Mouse (Mus musculus) embryonic facial prominence, embryonic 10.5 days (tissue): ENCODE data around the gene Eps8l2. TPM values are rescaled to one million over a fixed set of nuclear protein-coding genes. Genes with fewer than 3 reads are reported as not detected.
A peak's percentile ranks its signal among the peaks of the same experiment; 100 is the strongest.

ENCODE experiments used
- DNase-seq: peaks from one replicate; pipeline ENCODE4 v3.0.0-alpha.2; 2017; ENCODE audit warnings: low spot score
- H3K27ac ChIP-seq: fragments of 300-500 bp; sonication (generic); replicated peaks from 2 replicates; pipeline ENCODE4 v1.5.1; 2016; ENCODE audit warnings: mild to moderate bottlenecking
- H3K27me3 ChIP-seq: fragments of 300-500 bp; sonication (generic); replicated peaks from 2 replicates; pipeline ENCODE4 v1.6.1; 2016; ENCODE audit warnings: low read depth, mild to moderate bottlenecking; ENCODE audit not compliant: poor library complexity, severe bottlenecking
- H3K36me3 ChIP-seq: fragments of 300-500 bp; sonication (generic); replicated peaks from 2 replicates; pipeline ENCODE4 v1.6.1; 2016; ENCODE audit warnings: mild to moderate bottlenecking, moderate library complexity
- H3K4me1 ChIP-seq: fragments of 300-500 bp; sonication (generic); 2 replicates; pipeline ENCODE4 v1.6.1; 2016
- H3K4me3 ChIP-seq: fragments of 300-500 bp; sonication (generic); 2 replicates; pipeline ENCODE4 v1.5.1; 2016; ENCODE audit warnings: mild to moderate bottlenecking, moderate library complexity
- H3K9me3 ChIP-seq: fragments of 300-500 bp; sonication (generic); 2 replicates; pipeline ENCODE4 v1.6.1; 2016; ENCODE audit warnings: mild to moderate bottlenecking
- WGBS: fragments of 180-500 bp; shearing (Covaris S2); methylation state at CpG from one replicate; pipeline ENCODE4 v1.1.7; 2016; 5-methylcytosine and 5-hydroxymethylcytosine counted together
- polyA plus RNA-seq: library from polyadenylated mRNA; unstranded; fragments of >200 nt; fragmentation: Nextera tagmentation; extraction: Ambion mirVana; gene quantifications from 2 replicates; pipeline ENCODE4 v1.2.1, GENCODE M21; 2016

Eps8l2 gene
- 12.1 and 13.0 TPM in 2 replicates for polyA plus RNA-seq

DNA sequence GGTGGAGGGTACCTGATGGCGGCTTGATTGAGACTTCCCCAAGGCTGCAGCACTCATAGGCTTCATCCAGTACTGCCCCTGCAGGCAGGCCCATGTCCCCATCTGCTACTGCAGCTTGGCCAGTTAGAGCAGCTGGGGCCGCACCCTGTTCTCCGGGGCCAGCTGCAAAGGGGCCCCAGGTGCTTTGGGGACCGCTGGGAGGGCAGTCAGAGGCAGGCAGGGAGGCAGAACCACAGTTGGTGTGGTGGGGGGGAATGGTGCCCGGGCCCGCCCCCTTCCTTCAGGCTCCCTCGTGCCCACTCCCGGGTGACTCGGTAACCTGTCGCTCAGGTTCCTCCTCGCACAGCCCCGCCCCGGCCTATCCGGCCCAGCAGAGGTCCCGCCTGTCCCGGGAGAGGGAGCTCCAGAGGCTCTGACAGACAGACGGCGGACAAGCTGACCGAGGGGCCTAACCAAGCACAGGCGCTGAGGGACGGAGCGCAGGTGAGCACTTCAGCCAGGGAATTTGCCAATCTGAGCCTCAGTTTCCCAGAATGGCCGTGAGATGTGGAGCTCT lies at the start of gene Eps8l2:
Gene Eps8l2, plus strand, starts transcription at position 305 of the 556 bp plus-strand sequence.
- 5% methylated on average over 23 of the region's 23 CpGs for WGBS
- peaks cover 41% of the 10 kb centered on the region for H3K4me1 ChIP-seq
- no peaks in the 10 kb centered on the region for H3K9me3 ChIP-seq
- peaks cover 26% of the 10 kb centered on the region for H3K36me3 ChIP-seq
- peak within 1 kb of the TSS; percentile 50 for H3K4me3 ChIP-seq
- peak within 1 kb of the TSS; percentile 45 for H3K27ac ChIP-seq
- H3K27me3 ChIP-seq: peaks cover 45% of the 10 kb centered on the region
- DNase-seq: peak; percentile 62

DNA sequence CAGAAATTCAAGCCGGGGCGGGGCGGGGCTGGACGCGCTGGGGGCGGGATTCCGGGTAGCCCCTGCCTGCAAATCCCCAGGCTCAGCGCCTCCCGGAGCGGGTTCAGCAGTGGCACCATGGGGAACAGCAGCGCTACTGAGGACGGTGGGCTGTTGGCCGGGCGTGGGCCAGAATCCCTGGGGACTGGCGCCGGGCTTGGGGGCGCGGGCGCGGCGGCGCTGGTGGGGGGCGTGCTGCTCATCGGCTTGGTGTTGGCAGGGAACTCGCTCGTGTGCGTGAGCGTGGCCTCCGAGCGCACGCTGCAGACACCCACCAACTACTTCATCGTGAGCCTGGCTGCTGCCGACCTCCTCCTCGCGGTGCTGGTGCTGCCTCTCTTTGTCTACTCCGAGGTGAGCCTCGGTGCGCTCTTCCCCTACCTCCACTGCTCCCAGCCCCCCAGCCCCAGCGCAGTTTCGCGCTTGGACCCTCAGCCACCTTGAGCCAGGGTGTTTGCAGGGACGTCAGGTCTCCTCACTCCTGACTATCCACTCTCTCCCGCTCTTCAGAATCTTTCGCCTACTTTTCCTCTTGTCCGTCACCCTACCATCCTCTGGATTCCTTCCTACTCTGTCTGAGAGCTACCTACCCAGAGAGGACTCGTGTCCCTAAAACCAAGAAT lies 46.6 kb upstream of the Eps8l2 start, which contains the start of gene Drd4:
Gene Drd4, plus strand, starts transcription at position 86 of the 662 bp plus-strand sequence.
- Histone ChIP-seq H3K9me3 (no peaks in the 10 kb centered on the region), H3K4me1 (peaks cover 36% of the 10 kb centered on the region), H3K4me3 (peak within 1 kb of the TSS; percentile 70), H3K36me3 (peaks cover 15% of the 10 kb centered on the region), H3K27me3 (peaks cover 77% of the 10 kb centered on the region), H3K27ac (peak within 1 kb of the TSS; percentile 77)
- DNase-seq: peak; percentile 84
- 1% methylated on average over 46 of the region's 46 CpGs for WGBS

DNA sequence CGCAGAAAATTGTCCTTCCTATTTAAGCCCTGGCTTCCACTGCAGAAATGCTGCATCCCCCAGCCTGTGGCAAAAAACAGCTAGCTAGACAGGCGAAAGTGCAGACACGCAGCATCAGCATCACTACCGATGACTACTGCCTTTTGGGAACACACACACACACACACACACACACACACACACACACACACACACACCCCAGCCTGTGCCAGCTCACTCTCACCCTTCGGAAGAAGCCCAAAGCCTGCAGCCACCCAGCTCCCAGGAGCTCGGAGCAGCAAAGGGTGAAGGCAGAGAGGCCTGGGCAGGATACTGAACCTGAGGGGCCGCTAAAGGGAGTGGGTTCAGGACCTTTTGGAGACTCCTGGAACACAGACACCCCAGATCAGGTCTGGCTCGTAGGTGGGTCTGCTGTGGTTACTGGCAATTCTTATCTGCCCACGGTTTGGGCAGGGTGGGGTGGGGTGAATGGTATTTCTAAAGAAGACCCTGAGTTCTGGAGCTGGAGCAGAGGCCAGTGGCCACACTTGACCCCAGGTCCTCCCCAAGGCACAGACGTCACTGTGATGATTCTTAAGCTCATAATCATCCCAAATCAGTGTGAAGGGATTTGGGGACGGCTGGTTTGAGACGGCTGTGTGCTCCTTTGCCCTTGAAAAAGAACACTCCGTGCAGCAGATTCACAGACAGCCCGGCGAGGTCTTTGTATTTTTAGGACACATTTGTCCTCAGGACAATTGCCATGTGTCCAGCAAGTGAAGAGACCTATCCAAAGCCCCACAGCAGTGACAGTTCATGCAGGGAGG lies 45.9 kb upstream of the Eps8l2 start:
- WGBS: 28% methylated on average over 15 of the region's 15 CpGs
- Histone ChIP-seq H3K27me3 (peaks cover 77% of the 10 kb centered on the region), H3K4me1 (peaks cover 36% of the 10 kb centered on the region), H3K36me3 (peaks cover 22% of the 10 kb centered on the region), H3K4me3 (peak overlapping the region; percentile 70), H3K9me3 (no peaks in the 10 kb centered on the region), H3K27ac (peak overlapping the region; percentile 77; the same call in 1 of the 2 replicates)
- DNase-seq: peak; percentile 42

DNA sequence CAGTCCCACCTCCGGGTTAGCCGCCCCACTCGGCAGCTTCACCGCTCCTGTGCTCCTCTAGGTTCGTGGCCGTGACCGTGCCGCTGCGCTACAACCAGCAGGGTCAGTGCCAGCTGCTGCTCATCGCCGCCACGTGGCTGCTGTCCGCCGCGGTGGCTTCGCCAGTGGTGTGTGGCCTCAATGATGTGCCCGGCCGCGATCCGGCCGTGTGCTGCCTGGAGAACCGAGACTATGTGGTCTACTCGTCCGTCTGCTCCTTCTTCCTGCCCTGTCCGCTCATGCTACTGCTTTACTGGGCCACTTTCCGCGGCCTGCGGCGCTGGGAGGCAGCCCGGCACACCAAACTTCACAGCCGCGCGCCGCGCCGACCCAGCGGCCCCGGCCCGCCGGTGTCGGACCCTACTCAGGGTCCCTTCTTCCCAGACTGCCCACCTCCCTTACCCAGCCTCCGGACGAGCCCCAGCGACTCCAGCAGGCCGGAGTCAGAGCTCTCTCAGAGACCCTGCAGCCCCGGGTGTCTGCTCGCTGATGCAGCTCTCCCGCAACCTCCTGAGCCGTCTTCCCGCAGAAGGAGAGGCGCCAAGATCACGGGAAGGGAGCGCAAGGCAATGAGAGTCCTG lies 44.7 kb upstream of the Eps8l2 start:
- under 1% methylated on average over 53 of the region's 53 CpGs for WGBS
- Histone ChIP-seq H3K4me1 (peaks cover 36% of the 10 kb centered on the region), H3K36me3 (peaks cover 31% of the 10 kb centered on the region), H3K27me3 (peaks cover 75% of the 10 kb centered on the region), H3K4me3 (peak overlapping the region; percentile 70), H3K9me3 (no peaks in the 10 kb centered on the region), H3K27ac (peak overlapping the region; percentile 31)
- peak; percentile 71 for DNase-seq

DNA sequence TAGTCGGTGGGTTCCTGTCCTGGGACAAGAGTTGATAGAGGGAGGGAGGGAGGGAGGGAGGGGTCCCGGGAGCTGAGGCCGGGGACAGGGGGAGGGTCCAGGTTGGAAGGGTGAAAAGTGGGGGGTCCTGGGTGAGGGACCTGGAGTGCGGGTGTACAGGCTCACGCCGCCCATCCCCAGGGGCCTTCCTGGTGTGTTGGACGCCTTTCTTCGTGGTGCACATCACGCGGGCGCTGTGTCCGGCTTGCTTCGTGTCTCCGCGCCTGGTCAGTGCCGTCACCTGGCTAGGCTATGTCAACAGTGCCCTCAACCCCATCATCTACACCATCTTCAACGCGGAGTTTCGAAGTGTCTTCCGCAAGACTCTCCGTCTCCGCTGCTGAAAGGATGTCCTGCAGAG lies 44.2 kb upstream of the Eps8l2 start:
- 5% methylated on average over 22 of the region's 22 CpGs for WGBS
- no peak overlapping the region for H3K27ac ChIP-seq
- no peak for DNase-seq
- peak overlapping the region; percentile 70 for H3K4me3 ChIP-seq
- H3K9me3 ChIP-seq: no peaks in the 10 kb centered on the region
- H3K36me3 ChIP-seq: peaks cover 37% of the 10 kb centered on the region
- H3K4me1 ChIP-seq: peaks cover 36% of the 10 kb centered on the region
- peaks cover 72% of the 10 kb centered on the region for H3K27me3 ChIP-seq

DNA sequence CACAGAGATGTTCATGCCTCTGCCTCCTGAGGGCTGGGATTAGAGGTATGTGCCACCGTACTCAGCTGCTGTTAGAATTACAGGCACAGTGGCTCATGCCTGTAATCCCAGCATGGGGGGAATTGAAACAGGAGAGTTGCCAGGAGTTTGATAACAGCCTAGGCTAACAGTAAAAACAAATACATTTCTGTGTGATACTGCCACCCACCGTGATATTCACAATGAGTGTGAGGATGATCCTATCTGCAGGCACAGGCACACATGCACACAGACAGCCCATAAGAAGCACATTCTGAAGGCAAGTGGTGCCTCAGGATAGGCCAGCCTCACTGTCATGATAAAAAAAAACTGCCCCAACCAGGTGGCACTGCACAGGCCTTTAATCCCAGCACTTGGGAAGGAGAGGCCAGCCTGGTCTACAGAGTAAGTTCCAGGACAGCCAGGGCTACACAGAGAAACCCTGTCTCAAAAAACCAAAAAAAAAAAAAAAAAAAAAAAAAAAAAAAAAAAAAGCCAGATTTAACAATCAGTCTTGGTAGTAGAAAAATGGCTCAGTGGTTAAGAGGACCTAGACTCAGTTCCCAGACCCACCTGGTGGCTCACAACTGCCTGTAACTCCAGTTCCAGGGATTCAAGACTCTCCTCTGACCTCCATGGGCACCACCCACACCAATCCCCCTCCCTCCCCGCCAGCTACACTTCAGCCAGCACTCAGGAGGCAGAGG lies 40.6 kb upstream of the Eps8l2 start:
- WGBS: 91% methylated on average over 3 of the region's 3 CpGs
- Histone ChIP-seq H3K27me3 (peaks cover 36% of the 10 kb centered on the region), H3K4me3 (no peak overlapping the region), H3K36me3 (peaks cover 73% of the 10 kb centered on the region), H3K4me1 (peaks cover 18% of the 10 kb centered on the region), H3K9me3 (no peaks in the 10 kb centered on the region), H3K27ac (no peak overlapping the region)
- no peak for DNase-seq

DNA sequence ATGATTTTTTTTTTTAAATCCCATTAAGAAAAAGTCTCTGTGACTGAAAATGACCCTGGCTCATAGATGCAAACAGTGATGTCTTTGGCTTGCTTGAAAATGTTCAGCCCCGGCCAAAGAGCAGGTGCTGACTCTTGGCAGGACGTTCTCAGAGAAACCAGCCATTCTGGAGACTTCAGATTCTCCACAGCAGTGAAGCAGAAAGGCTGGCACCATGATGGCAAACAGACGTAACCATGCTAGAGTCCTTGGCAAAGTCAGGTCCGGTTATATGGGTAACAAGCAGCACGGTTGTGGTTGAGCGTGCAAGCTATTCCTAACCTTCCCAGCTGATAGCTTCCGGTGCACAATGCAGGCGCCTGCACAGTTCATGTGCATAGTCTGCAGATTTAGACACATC lies 39.5 kb upstream of the Eps8l2 start:
- H3K27ac ChIP-seq: no peak overlapping the region
- WGBS: 92% methylated on average over 8 of the region's 8 CpGs
- no peak for DNase-seq
- H3K4me3 ChIP-seq: no peak overlapping the region
- peaks cover 84% of the 10 kb centered on the region for H3K36me3 ChIP-seq
- H3K4me1 ChIP-seq: peaks cover 7% of the 10 kb centered on the region
- no peaks in the 10 kb centered on the region for H3K9me3 ChIP-seq
- H3K27me3 ChIP-seq: peaks cover 25% of the 10 kb centered on the region

DNA sequence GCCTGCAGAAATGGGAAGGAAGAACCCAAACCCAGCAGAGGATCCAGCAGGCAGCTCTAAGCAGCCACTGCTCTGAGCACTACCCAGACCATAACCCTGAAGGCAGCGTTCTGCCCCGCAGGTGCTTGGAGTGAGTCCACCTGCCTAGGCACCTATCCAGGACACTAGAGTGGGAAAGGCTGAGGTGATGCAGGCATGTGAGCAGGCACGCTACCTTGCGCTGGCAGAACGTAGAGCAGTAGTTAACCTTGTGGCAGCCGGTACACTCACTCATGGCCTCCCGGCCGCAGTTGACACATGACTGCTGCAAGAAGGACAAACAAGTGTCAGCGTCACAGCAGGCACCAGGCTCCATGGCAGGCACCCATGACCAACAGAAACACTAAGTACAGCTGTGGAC lies 37.3 kb upstream of the Eps8l2 start:
- H3K27ac ChIP-seq: no peak overlapping the region
- H3K36me3 ChIP-seq: peaks cover 98% of the 10 kb centered on the region
- 94% methylated on average over 9 of the region's 9 CpGs for WGBS
- H3K9me3 ChIP-seq: no peaks in the 10 kb centered on the region
- DNase-seq: no peak
- H3K4me3 ChIP-seq: no peak overlapping the region
- peaks cover 3% of the 10 kb centered on the region for H3K27me3 ChIP-seq
- no peaks in the 10 kb centered on the region for H3K4me1 ChIP-seq

DNA sequence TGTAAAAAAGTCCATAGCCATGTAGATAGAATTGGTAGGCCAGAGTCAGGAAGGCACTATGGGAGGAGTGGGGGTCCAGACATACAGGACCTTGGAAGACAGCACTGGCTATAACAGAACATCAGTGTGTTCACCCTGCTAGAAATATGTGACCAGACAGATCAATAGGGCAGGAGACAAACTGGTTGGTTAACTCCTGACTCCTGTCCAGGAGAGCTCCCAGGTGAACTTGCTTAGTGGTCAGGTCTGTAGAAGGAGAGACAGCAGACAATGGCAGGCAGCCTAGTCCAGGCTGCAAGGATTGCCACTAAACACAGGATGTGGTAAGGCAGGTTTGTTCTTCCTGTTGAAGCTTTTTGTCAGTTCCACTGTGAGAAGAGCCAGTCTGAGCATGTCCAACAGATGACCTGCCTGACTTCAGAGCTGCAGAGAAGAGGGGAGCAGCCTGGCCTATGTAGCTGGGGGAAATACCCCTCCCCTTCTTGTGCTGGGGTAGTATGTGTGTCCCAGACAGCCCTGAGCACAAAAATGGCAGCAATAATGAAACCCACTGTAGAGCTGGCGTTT lies 35.9 kb upstream of the Eps8l2 start:
- 81% methylated on average over 1 of the region's 1 CpGs for WGBS

DNA sequence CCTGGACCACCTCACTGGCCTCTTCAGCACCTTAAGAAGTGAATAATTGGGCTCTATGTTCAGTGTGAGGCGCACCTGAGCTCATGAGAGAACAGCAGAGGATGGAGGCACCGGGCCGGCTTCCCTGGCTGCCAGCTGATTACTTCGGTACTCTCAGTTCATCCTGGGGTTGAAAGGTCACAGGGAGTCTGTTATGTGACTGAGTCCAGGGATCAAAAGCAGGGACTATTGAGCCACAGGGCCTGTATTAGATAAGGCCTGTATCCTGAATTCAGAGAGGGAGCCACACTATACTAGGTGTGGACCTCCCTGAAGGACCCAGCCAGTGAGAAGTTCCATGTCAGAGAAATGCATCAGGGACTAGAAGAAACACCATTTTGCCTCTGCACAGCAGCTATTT lies 34.1 kb upstream of the Eps8l2 start:
- H3K36me3 ChIP-seq: peaks cover 100% of the 10 kb centered on the region
- H3K4me1 ChIP-seq: no peaks in the 10 kb centered on the region
- WGBS: 91% methylated on average over 4 of the region's 4 CpGs
- no peaks in the 10 kb centered on the region for H3K9me3 ChIP-seq
- no peak overlapping the region for H3K4me3 ChIP-seq
- DNase-seq: no peak
- H3K27ac ChIP-seq: no peak overlapping the region
- H3K27me3 ChIP-seq: no peaks in the 10 kb centered on the region

More for the DNA sequence above, 35.9 kb upstream of the Eps8l2 start:
- H3K36me3 ChIP-seq: peaks cover 98% of the 10 kb centered on the region
- H3K9me3 ChIP-seq: no peaks in the 10 kb centered on the region
- no peak for DNase-seq
- H3K27ac ChIP-seq: no peak overlapping the region
- H3K4me3 ChIP-seq: no peak overlapping the region
- no peaks in the 10 kb centered on the region for H3K27me3 ChIP-seq
- H3K4me1 ChIP-seq: no peaks in the 10 kb centered on the region

DNA sequence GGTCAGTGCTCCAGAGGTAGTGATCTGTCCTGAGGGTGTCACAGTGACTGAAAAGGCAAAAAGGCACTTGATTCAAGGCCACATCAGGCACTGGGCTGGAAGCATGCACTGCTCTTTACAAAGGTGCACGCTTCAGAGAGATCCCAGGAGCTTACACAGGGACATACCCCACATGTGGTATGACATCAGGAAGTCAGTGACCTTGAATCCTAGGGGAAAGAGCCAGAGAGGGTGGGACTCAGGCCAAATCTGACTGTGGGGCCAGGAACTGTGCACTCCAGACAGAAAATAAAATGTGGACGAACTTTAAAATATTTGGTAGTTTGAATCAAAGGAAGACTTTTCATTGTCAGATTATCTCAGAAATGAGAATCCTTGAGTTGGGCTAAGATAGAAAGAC lies 24.3 kb upstream of the Eps8l2 start:
- Histone ChIP-seq H3K4me3 (no peak overlapping the region), H3K27me3 (no peaks in the 10 kb centered on the region), H3K36me3 (peaks cover 100% of the 10 kb centered on the region), H3K4me1 (no peaks in the 10 kb centered on the region), H3K27ac (no peak overlapping the region), H3K9me3 (no peaks in the 10 kb centered on the region)
- WGBS: 94% methylated on average over 2 of the region's 2 CpGs
- DNase-seq: no peak
